Mouse (Mus musculus) c-Kit-positive CD71-positive TER-119-positive erythroid progenitor cells, embryonic 14.5 days (primary cell): Measurements from ENCODE around the gene Kcnq1.

Experiments
- DNase-seq: peaks from one replicate; pipeline ENCODE4 v3.0.0-alpha.2; 2013; ENCODE audit warnings: low spot score

Gene Kcnq1

GRCm38 (mm10) chr7:143463865-143464415, 357.8 kb downstream of the Kcnq1 start:
- peak; percentile 62 for DNase-seq

GRCm38 (mm10) chr7:143464811-143465560, 358.8 kb downstream of the Kcnq1 start:
- peak; percentile 34 for DNase-seq

GRCm38 (mm10) chr7:143466099-143466677, 360.0 kb downstream of the Kcnq1 start:
- peak; percentile 55 for DNase-seq

GRCm38 (mm10) chr7:143467714-143468113, 361.6 kb downstream of the Kcnq1 start:
- DNase-seq = no peak

GRCm38 (mm10) chr7:143469946-143470345, 363.8 kb downstream of the Kcnq1 start:
- peak; percentile 42 for DNase-seq

- DNase-seq = no peak
Observed at GRCm38 (mm10) chr7:143473347-143474101, 367.4 kb downstream of the Kcnq1 start, which contains the start of gene Slc22a18. Slc22a18 (plus strand) TSS chr7:143473736.

- DNase-seq = no peak
Observed at GRCm38 (mm10) chr7:143474811-143475210, 368.6 kb downstream of the Kcnq1 start.

GRCm38 (mm10) chr7:143475876-143476275, 369.7 kb downstream of the Kcnq1 start:
- no peak for DNase-seq
